Mouse (Mus musculus) fibroblast of lung, adult 2 months (primary cell): ENCODE measurements around the gene Triobp.

ENCODE experiments used
- DNase-seq: peaks from one replicate; pipeline ENCODE4 v3.0.0-alpha.2; 2011; ENCODE audit warnings: low read depth

The Triobp gene

GRCm38 (mm10) chr15:78962885-78963284, 15.4 kb downstream of the Triobp start:
- peak; percentile 70 for DNase-seq

- DNase-seq, result no peak
Observed at GRCm38 (mm10) chr15:78971626-78972025, 24.1 kb downstream of the Triobp start.

GRCm38 (mm10) chr15:78973950-78974349, 26.4 kb downstream of the Triobp start:
- no peak for DNase-seq

- DNase-seq, result no peak
Observed at GRCm38 (mm10) chr15:78977676-78978159, 30.2 kb downstream of the Triobp start.

GRCm38 (mm10) chr15:78978875-78979274, 31.4 kb downstream of the Triobp start:
- peak; percentile 50 for DNase-seq

- DNase-seq, result no peak
Observed at GRCm38 (mm10) chr15:78980084-78980483, 32.6 kb downstream of the Triobp start.

- peak; percentile 76 for DNase-seq
Observed at GRCm38 (mm10) chr15:78982658-78983435, 35.3 kb downstream of the Triobp start.

- peak; percentile 35 for DNase-seq
Observed at GRCm38 (mm10) chr15:78983436-78984285, 36.1 kb downstream of the Triobp start.

GRCm38 (mm10) chr15:78984286-78984778, 36.8 kb downstream of the Triobp start:
- DNase-seq, result no peak

GRCm38 (mm10) chr15:78986536-78987220, 39.2 kb downstream of the Triobp start:
- DNase-seq, result no peak

- peak; percentile 54 for DNase-seq
Observed at GRCm38 (mm10) chr15:78988499-78988971, 41.0 kb downstream of the Triobp start.

GRCm38 (mm10) chr15:78989152-78990092, 41.9 kb downstream of the Triobp start:
- no peak for DNase-seq

- no peak for DNase-seq
Observed at GRCm38 (mm10) chr15:78990093-78990463, 42.6 kb downstream of the Triobp start.

GRCm38 (mm10) chr15:78990970-78991525, 43.5 kb downstream of the Triobp start:
- DNase-seq, result no peak

GRCm38 (mm10) chr15:78992235-78992634, 44.7 kb downstream of the Triobp start:
- no peak for DNase-seq

- DNase-seq, result no peak
Observed at GRCm38 (mm10) chr15:78992925-78993324, 45.4 kb downstream of the Triobp start.

- DNase-seq, result no peak
Observed at GRCm38 (mm10) chr15:78995916-78996315, 48.4 kb downstream of the Triobp start.

- DNase-seq, result no peak
Observed at GRCm38 (mm10) chr15:78996663-78997062, 49.1 kb downstream of the Triobp start.

GRCm38 (mm10) chr15:78998348-78998747, 50.8 kb downstream of the Triobp start:
- DNase-seq, result no peak

GRCm38 (mm10) chr15:78999586-78999985, 52.1 kb downstream of the Triobp start:
- no peak for DNase-seq
